Mouse (Mus musculus): Measurements from ENCODE around the gene Zfp36. TPM values are rescaled to one million over a fixed set of nuclear protein-coding genes. Genes with fewer than 3 reads are reported as not detected.

Gene Zfp36
- 75.8 and 210 TPM in 2 replicates for polyA plus RNA-seq (2012; rRNA removed; ENCODE audit: low replicate concordance)

GRCm38 (mm10) chr7:28380237-28381016, at the start of gene Zfp36:
Zfp36 (minus strand) TSS chr7:28380253.

GRCm38 (mm10) chr7:28392429-28393271, 12.6 kb upstream of the Zfp36 start, which contains the start of the genes Med29 and Paf1:
Med29 (minus strand) TSS chr7:28392708.
Paf1 (plus strand) TSS chr7:28392951.

GRCm38 (mm10) chr7:28372251-28373108, 7.6 kb downstream of the Zfp36 start, which contains the start of gene Plekhg2:
Plekhg2 (minus strand) TSS chr7:28372599.

GRCm38 (mm10) chr7:28350155-28350883, 29.7 kb downstream of the Zfp36 start, which contains the start of gene Rps16:
Rps16 (plus strand) TSS chr7:28350652.

GRCm38 (mm10) chr7:28338108-28338998, 41.7 kb downstream of the Zfp36 start, which contains the start of gene Supt5:
Supt5 (minus strand) TSS chr7:28338746.

Other genes with a start within 250 kb of the Zfp36 start
- 11.8 and 16.2 TPM in 2 replicates for gene Fbl, start 210.5 kb downstream of the Zfp36 start, polyA plus RNA-seq (2012; rRNA removed; ENCODE audit: low replicate concordance)
- gene Dyrk1b, start 200.8 kb downstream of the Zfp36 start, polyA plus RNA-seq (2012; rRNA removed; ENCODE audit: low replicate concordance) = 35.8 and 47.2 TPM in 2 replicates
- 2.1 and 3.1 TPM in 2 replicates for gene Eid2, start 112.4 kb downstream of the Zfp36 start, polyA plus RNA-seq (2012; rRNA removed; ENCODE audit: low replicate concordance)
- 5.6 and 9.5 TPM in 2 replicates for gene Eid2b, start 102.5 kb downstream of the Zfp36 start, polyA plus RNA-seq (2012; rRNA removed; ENCODE audit: low replicate concordance)
- gene Selenov, start 89.1 kb downstream of the Zfp36 start, polyA plus RNA-seq (2012; rRNA removed; ENCODE audit: low replicate concordance) = not detected in 2 replicates
- gene Dll3, start 78.0 kb downstream of the Zfp36 start, polyA plus RNA-seq (2012; rRNA removed; ENCODE audit: low replicate concordance) = 0.85 and 2.0 TPM in 2 replicates
- 62.6 and 69.2 TPM in 2 replicates for gene Timm50, start 68.2 kb downstream of the Zfp36 start, polyA plus RNA-seq (2012; rRNA removed; ENCODE audit: low replicate concordance)
- gene Supt5, start 41.5 kb downstream of the Zfp36 start, polyA plus RNA-seq (2012; rRNA removed; ENCODE audit: low replicate concordance) = 67.1 and 86.1 TPM in 2 replicates
- 542 and 682 TPM in 2 replicates for gene Rps16, start 29.6 kb downstream of the Zfp36 start, polyA plus RNA-seq (2012; rRNA removed; ENCODE audit: low replicate concordance)
- gene Plekhg2, start 7.7 kb downstream of the Zfp36 start, polyA plus RNA-seq (2012; rRNA removed; ENCODE audit: low replicate concordance) = 18.5 and 35.5 TPM in 2 replicates
- gene Med29, start 12.5 kb upstream of the Zfp36 start, polyA plus RNA-seq (2012; rRNA removed; ENCODE audit: low replicate concordance) = 48.3 and 51.3 TPM in 2 replicates
- gene Paf1, start 12.7 kb upstream of the Zfp36 start, polyA plus RNA-seq (2012; rRNA removed; ENCODE audit: low replicate concordance) = 81.7 and 153 TPM in 2 replicates
- 3.9 and 4.1 TPM in 2 replicates for gene Gmfg, start 57.2 kb upstream of the Zfp36 start, polyA plus RNA-seq (2012; rRNA removed; ENCODE audit: low replicate concordance)
- 1.9 and 2.2 TPM in 2 replicates for gene Lrfn1, start 71.7 kb upstream of the Zfp36 start, polyA plus RNA-seq (2012; rRNA removed; ENCODE audit: low replicate concordance)
- gene Ifnl2, start 130.2 kb upstream of the Zfp36 start, polyA plus RNA-seq (2012; rRNA removed; ENCODE audit: low replicate concordance) = not detected in 2 replicates
- not detected in 2 replicates for gene Ifnl3, start 142.6 kb upstream of the Zfp36 start, polyA plus RNA-seq (2012; rRNA removed; ENCODE audit: low replicate concordance)
- 17.4 and 5,492 TPM in 2 replicates for gene Sycn, start 160.6 kb upstream of the Zfp36 start, polyA plus RNA-seq (2012; rRNA removed; ENCODE audit: low replicate concordance)
- gene Nccrp1, start 167.0 kb upstream of the Zfp36 start, polyA plus RNA-seq (2012; rRNA removed; ENCODE audit: low replicate concordance) = 0.26 and 3.6 TPM in 2 replicates
- 60.8 and 63.0 TPM in 2 replicates for gene Samd4b, start 217.9 kb upstream of the Zfp36 start, polyA plus RNA-seq (2012; rRNA removed; ENCODE audit: low replicate concordance)
- 72.4 and 92.7 TPM in 2 replicates for gene Pak4, start 217.9 kb upstream of the Zfp36 start, polyA plus RNA-seq (2012; rRNA removed; ENCODE audit: low replicate concordance)